Mouse (Mus musculus) small intestine, adult 2 months (tissue): ENCODE results near the gene Exosc2.

Source experiments
- CTCF ChIP-seq: fragments of 200-500 bp; IDR thresholded peaks from 2 replicates; pipeline ENCODE4 v1.5.1; 2012; ENCODE audit warnings: low read depth, mild to moderate bottlenecking, control low read depth, inconsistent platforms, low read length, moderate library complexity, mixed read lengths; ENCODE audit not compliant: insufficient replicate concordance, insufficient read length; ENCODE audit errors: extremely low read depth
- POLR2A ChIP-seq: fragments of 200-500 bp; IDR thresholded peaks from 2 replicates; pipeline ENCODE4 v1.6.1; 2012; ENCODE audit warnings: low read depth, mild to moderate bottlenecking, control low read depth, inconsistent platforms, low read length, moderate library complexity

GRCm38 (mm10) chr2:31720783-31721182 is 50.3 kb downstream of the Exosc2 start:
- peak; percentile 23; the same call in 1 of the 2 replicates for TF ChIP-seq CTCF
- TF ChIP-seq POLR2A, result no peak
